Mouse (Mus musculus): ENCODE data around the gene Poldip2.

DNA sequence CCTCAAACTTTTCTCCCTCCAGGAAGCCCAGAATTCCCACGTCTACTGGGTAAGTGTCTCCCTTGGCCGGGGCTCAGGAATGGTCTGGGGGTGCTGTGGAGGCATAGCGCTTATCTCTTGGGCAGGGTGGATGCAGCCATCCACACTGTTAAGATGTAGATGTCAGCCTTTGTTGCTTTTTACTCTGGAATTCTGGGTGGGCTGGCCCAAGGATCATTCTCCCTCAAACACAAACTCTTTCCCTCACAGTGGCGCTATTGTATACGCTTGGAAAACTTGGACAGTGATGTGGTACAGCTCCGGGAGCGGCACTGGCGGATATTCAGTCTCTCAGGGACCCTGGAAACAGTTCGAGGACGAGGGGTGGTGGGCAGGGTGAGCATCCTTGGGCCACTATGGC lies 6.9 kb downstream of the Poldip2 start:
- TF ChIP-seq CTCF (IDR thresholded peaks at IDR 0.05; ENCODE audit: control insufficient read depth, insufficient read depth, insufficient read length) (no peak), MAX (IDR thresholded peaks at IDR 0.05) (no peak), USF1 (IDR thresholded peaks at IDR 0.05; ENCODE audit: low read depth) (no peak), CEBPB (IDR thresholded peaks at IDR 0.05; ENCODE audit: low read depth) (no peak), MYOD1 (IDR thresholded peaks at IDR 0.05; ENCODE audit: control insufficient read depth, insufficient read length, low read depth) (no peak), MYOG (IDR thresholded peaks at IDR 0.05; ENCODE audit: control insufficient read depth, extremely low read depth, insufficient read length) (no peak), FOSL1 (IDR thresholded peaks at IDR 0.05; ENCODE audit: insufficient read depth, low read length, poor library complexity, severe bottlenecking) (no peak)

All from C2C12 (cell line).